Mouse (Mus musculus) embryonic facial prominence, embryonic 11.5 days (tissue): Measurements from ENCODE around the gene Olfr508. TPM values are rescaled to one million over a fixed set of nuclear protein-coding genes. Genes with fewer than 3 reads are reported as not detected.

Source experiments
- ATAC-seq: fragments of 200-750 bp; cut with Nextera tagmentation; replicated peaks from 2 replicates; pipeline ENCODE4 v1.8.0; 2017; ENCODE audit warnings: low read depth; ENCODE audit not compliant: insufficient number of reproducible peaks, low FRiP score, low TSS enrichment
- DNase-seq: peaks from one replicate; pipeline ENCODE4 v3.0.0-alpha.2; 2015; ENCODE audit warnings: low spot score
- H3K27ac ChIP-seq: fragments of 300-500 bp; sonication (generic); replicated peaks from 2 replicates; pipeline ENCODE4 v1.5.1; 2014; ENCODE audit warnings: mild to moderate bottlenecking, low read depth, low read length, control low read depth
- H3K27me3 ChIP-seq: fragments of 300-500 bp; sonication (generic); 2 replicates; pipeline ENCODE4 v1.6.1; 2014; ENCODE audit warnings: mild to moderate bottlenecking, low read length, moderate library complexity, mixed read lengths; ENCODE audit not compliant: control insufficient read depth, insufficient read depth
- H3K36me3 ChIP-seq: fragments of 300-500 bp; sonication (generic); replicated peaks from 2 replicates; pipeline ENCODE4 v1.6.1; 2014; ENCODE audit warnings: low read depth, mild to moderate bottlenecking, low read length, moderate library complexity, mixed read lengths; ENCODE audit not compliant: control insufficient read depth, insufficient read depth
- H3K4me1 ChIP-seq: fragments of 300-500 bp; sonication (generic); 2 replicates; pipeline ENCODE4 v1.6.1; 2014; ENCODE audit warnings: low read length, mixed read lengths; ENCODE audit not compliant: control insufficient read depth, insufficient read depth
- H3K4me2 ChIP-seq: fragments of 300-500 bp; sonication (generic); 2 replicates; pipeline ENCODE4 v1.6.1; 2014; ENCODE audit warnings: low read depth, mild to moderate bottlenecking, control low read depth, low read length, moderate library complexity
- H3K4me3 ChIP-seq: fragments of 300-500 bp; sonication (generic); 2 replicates; pipeline ENCODE4 v1.5.1; 2014; ENCODE audit warnings: low read depth, low read length, control low read depth
- H3K9ac ChIP-seq: fragments of 300-500 bp; sonication (generic); replicated peaks from 2 replicates; pipeline ENCODE4 v1.6.1; 2014; ENCODE audit warnings: mild to moderate bottlenecking, control low read depth, low read length
- H3K9me3 ChIP-seq: fragments of 300-500 bp; sonication (generic); replicated peaks from 2 replicates; pipeline ENCODE4 v1.6.1; 2016; ENCODE audit warnings: mild to moderate bottlenecking, low read length, inconsistent platforms, mixed read lengths; ENCODE audit not compliant: control insufficient read depth
- WGBS: fragments of 180-500 bp; shearing (Covaris S2); extraction: QIAGEN DNeasy Blood & Tissue Kit; methylation state at CpG from one replicate; pipeline ENCODE4 v1.1.7; 2014; 5-methylcytosine and 5-hydroxymethylcytosine counted together
- polyA plus RNA-seq: library from polyadenylated mRNA; unstranded; fragments of >200 nt; fragmentation: Nextera tagmentation; extraction: Ambion mirVana; gene quantifications from 2 replicates; pipeline ENCODE4 v1.2.1, GENCODE M21; 2014

Gene Olfr508
- polyA plus RNA-seq, 1 experiment from 2014 or later, result not detected

- H3K9ac ChIP-seq, result no peak overlapping the region
- H3K4me2 ChIP-seq, result no peak overlapping the region
- H3K27ac ChIP-seq, result no peak overlapping the region
- H3K9me3 ChIP-seq, result no peaks in the 10 kb centered on the region
- H3K27me3 ChIP-seq, result no peaks in the 10 kb centered on the region
- 86% methylated on average over 3 of the region's 3 CpGs for WGBS
- ATAC-seq, result no peak
- H3K4me1 ChIP-seq, result no peaks in the 10 kb centered on the region
- DNase-seq, result no peak
- no peak overlapping the region for H3K4me3 ChIP-seq
- no peaks in the 10 kb centered on the region for H3K36me3 ChIP-seq
Measured at GRCm38 (mm10) chr7:108662419-108662818, 32.6 kb downstream of the Olfr508 start.

GRCm38 (mm10) chr7:108666118-108666517 is 36.3 kb downstream of the Olfr508 start, which contains the start of gene Olfr510:
Gene Olfr510 (plus strand): TSS chr7:108666418.
- H3K4me3 ChIP-seq, result no peak within 1 kb of the TSS
- H3K9ac ChIP-seq, result no peak within 1 kb of the TSS
- H3K27me3 ChIP-seq, result no peaks in the 10 kb centered on the region
- no peaks in the 10 kb centered on the region for H3K36me3 ChIP-seq
- H3K27ac ChIP-seq, result no peak within 1 kb of the TSS
- ATAC-seq, result no peak
- no peak within 1 kb of the TSS for H3K4me2 ChIP-seq
- 93% methylated on average over 1 of the region's 1 CpGs for WGBS
- no peak for DNase-seq
- H3K4me1 ChIP-seq, result no peaks in the 10 kb centered on the region
- no peaks in the 10 kb centered on the region for H3K9me3 ChIP-seq

GRCm38 (mm10) chr7:108671058-108671457 is 41.3 kb downstream of the Olfr508 start:
- no peak overlapping the region for H3K27ac ChIP-seq
- no peaks in the 10 kb centered on the region for H3K9me3 ChIP-seq
- WGBS, result 63% methylated on average over 1 of the region's 1 CpGs
- no peak overlapping the region for H3K4me3 ChIP-seq
- no peak for DNase-seq
- no peaks in the 10 kb centered on the region for H3K27me3 ChIP-seq
- no peak overlapping the region for H3K4me2 ChIP-seq
- H3K4me1 ChIP-seq, result no peaks in the 10 kb centered on the region
- no peaks in the 10 kb centered on the region for H3K36me3 ChIP-seq
- no peak overlapping the region for H3K9ac ChIP-seq
- ATAC-seq, result no peak

- ATAC-seq (no peak), DNase-seq (no peak)
- Histone ChIP-seq H3K4me3 (no peak overlapping the region), H3K36me3 (no peaks in the 10 kb centered on the region), H3K27me3 (no peaks in the 10 kb centered on the region), H3K27ac (no peak overlapping the region), H3K4me2 (no peak overlapping the region), H3K9ac (no peak overlapping the region), H3K4me1 (no peaks in the 10 kb centered on the region), H3K9me3 (no peaks in the 10 kb centered on the region)
- 86% methylated on average over 4 of the region's 4 CpGs for WGBS
Measured at GRCm38 (mm10) chr7:108678886-108679285, 49.1 kb downstream of the Olfr508 start.

Other genes with a start within 250 kb of the Olfr508 start
- not detected in 2 replicates for gene Olfr495, start 236.8 kb upstream of the Olfr508 start, polyA plus RNA-seq
- gene Olfr497, start 209.6 kb upstream of the Olfr508 start, polyA plus RNA-seq, result not detected in 2 replicates
- gene Olfr498, start 164.7 kb upstream of the Olfr508 start, polyA plus RNA-seq, result not detected in 2 replicates
- gene Olfr502, start 104.9 kb upstream of the Olfr508 start, polyA plus RNA-seq, result not detected in 2 replicates
- not detected in 2 replicates for gene Olfr503, start 85.5 kb upstream of the Olfr508 start, polyA plus RNA-seq
- gene Olfr504, start 64.2 kb upstream of the Olfr508 start, polyA plus RNA-seq, result not detected in 2 replicates
- gene Olfr506, start 19.2 kb upstream of the Olfr508 start, polyA plus RNA-seq, result not detected in 2 replicates
- not detected in 2 replicates for gene Olfr507, start 8.2 kb upstream of the Olfr508 start, polyA plus RNA-seq
- not detected in 2 replicates for gene Olfr509, start 21.9 kb downstream of the Olfr508 start, polyA plus RNA-seq
- not detected in 2 replicates for gene Olfr510, start 36.4 kb downstream of the Olfr508 start, polyA plus RNA-seq
- not detected in 2 replicates for gene Olfr512, start 83.3 kb downstream of the Olfr508 start, polyA plus RNA-seq
- not detected in 2 replicates for gene Olfr513, start 121.0 kb downstream of the Olfr508 start, polyA plus RNA-seq
- gene Olfr514, start 196.0 kb downstream of the Olfr508 start, polyA plus RNA-seq, result not detected in 2 replicates
- gene Olfr516, start 220.5 kb downstream of the Olfr508 start, polyA plus RNA-seq, result not detected in 2 replicates
- not detected in 2 replicates for gene Olfr517, start 242.4 kb downstream of the Olfr508 start, polyA plus RNA-seq